Mouse (Mus musculus) forebrain, embryonic 12.5 days (tissue): ENCODE measurements around the gene Tomm22. TPM values are rescaled to one million over a fixed set of nuclear protein-coding genes. Genes with fewer than 3 reads are reported as not detected.
A peak's percentile ranks its signal among the peaks of the same experiment; 100 is the strongest.

Source experiments
- ATAC-seq: fragments of 200-750 bp; cut with Nextera tagmentation; 2 replicates; pipeline ENCODE4 v1.8.0; 2017; ENCODE audit warnings: moderate TSS enrichment; ENCODE audit not compliant: low FRiP score
- H3K27ac ChIP-seq: fragments of 300-500 bp; sonication (generic); 2 replicates; pipeline ENCODE4 v1.5.1; 2016; ENCODE audit warnings: mild to moderate bottlenecking
- H3K27me3 ChIP-seq: fragments of 300-500 bp; sonication (generic); 2 replicates; pipeline ENCODE4 v1.6.1; 2016; ENCODE audit warnings: mild to moderate bottlenecking
- H3K36me3 ChIP-seq: fragments of 300-500 bp; sonication (generic); replicated peaks from 2 replicates; pipeline ENCODE4 v1.6.1; 2016; ENCODE audit warnings: mild to moderate bottlenecking
- H3K4me1 ChIP-seq: fragments of 300-500 bp; sonication (generic); 2 replicates; pipeline ENCODE4 v1.6.1; 2016
- H3K4me2 ChIP-seq: fragments of 300-500 bp; sonication (generic); 2 replicates; pipeline ENCODE4 v1.6.1; 2016; ENCODE audit warnings: mild to moderate bottlenecking, moderate library complexity
- H3K4me3 ChIP-seq: fragments of 300-500 bp; sonication (generic); replicated peaks from 2 replicates; pipeline ENCODE4 v1.5.1; 2016; ENCODE audit warnings: mild to moderate bottlenecking
- H3K9ac ChIP-seq: fragments of 300-500 bp; sonication (generic); 2 replicates; pipeline ENCODE4 v1.6.1; 2016; ENCODE audit warnings: mild to moderate bottlenecking
- H3K9me3 ChIP-seq: fragments of 300-500 bp; sonication (generic); 2 replicates; pipeline ENCODE4 v1.6.1; 2016
- WGBS: fragments of 180-500 bp; shearing (Covaris S2); methylation state at CpG from one replicate; pipeline ENCODE4 v1.1.7; 2016; 5-methylcytosine and 5-hydroxymethylcytosine counted together
- polyA plus RNA-seq: library from polyadenylated mRNA; unstranded; fragments of >200 nt; fragmentation: Nextera tagmentation; extraction: Ambion mirVana; gene quantifications from 2 replicates; pipeline ENCODE4 v1.2.1, GENCODE M21; 2016

Tomm22 gene
- polyA plus RNA-seq, 1 experiment from 2014 or later: 266 TPM

- ATAC-seq: no peak
- H3K27ac ChIP-seq: peak overlapping the region; percentile 73
- no peak overlapping the region for H3K9ac ChIP-seq
- no peak overlapping the region for H3K4me3 ChIP-seq
- H3K27me3 ChIP-seq: no peaks in the 10 kb centered on the region
- H3K9me3 ChIP-seq: no peaks in the 10 kb centered on the region
- peaks cover 26% of the 10 kb centered on the region for H3K36me3 ChIP-seq
- H3K4me2 ChIP-seq: no peak overlapping the region
- H3K4me1 ChIP-seq: peaks cover 25% of the 10 kb centered on the region
- WGBS: 82% methylated on average over 9 of the region's 9 CpGs
Measured at GRCm38 (mm10) chr15:79697558-79698187, 27.0 kb downstream of the Tomm22 start.

- peaks cover 44% of the 10 kb centered on the region for H3K36me3 ChIP-seq
- no peak overlapping the region for H3K4me3 ChIP-seq
- 89% methylated on average over 17 of the region's 17 CpGs for WGBS
- H3K9me3 ChIP-seq: no peaks in the 10 kb centered on the region
- no peak overlapping the region for H3K4me2 ChIP-seq
- H3K9ac ChIP-seq: no peak overlapping the region
- no peak overlapping the region for H3K27ac ChIP-seq
- no peaks in the 10 kb centered on the region for H3K4me1 ChIP-seq
- H3K27me3 ChIP-seq: no peaks in the 10 kb centered on the region
- no peak for ATAC-seq
Measured at GRCm38 (mm10) chr15:79706603-79707214, 36.0 kb downstream of the Tomm22 start.

GRCm38 (mm10) chr15:79708229-79708822 lies 37.7 kb downstream of the Tomm22 start:
- no peaks in the 10 kb centered on the region for H3K9me3 ChIP-seq
- no peaks in the 10 kb centered on the region for H3K4me1 ChIP-seq
- H3K4me2 ChIP-seq: no peak overlapping the region
- H3K4me3 ChIP-seq: no peak overlapping the region
- H3K36me3 ChIP-seq: peaks cover 60% of the 10 kb centered on the region
- H3K27me3 ChIP-seq: no peaks in the 10 kb centered on the region
- H3K9ac ChIP-seq: no peak overlapping the region
- WGBS: 91% methylated on average over 5 of the region's 5 CpGs
- no peak overlapping the region for H3K27ac ChIP-seq
- no peak for ATAC-seq

- Histone ChIP-seq H3K9ac (no peak overlapping the region), H3K27ac (no peak overlapping the region), H3K4me2 (no peak overlapping the region), H3K27me3 (no peaks in the 10 kb centered on the region), H3K36me3 (peaks cover 100% of the 10 kb centered on the region), H3K9me3 (no peaks in the 10 kb centered on the region), H3K4me1 (no peaks in the 10 kb centered on the region), H3K4me3 (no peak overlapping the region)
- WGBS: 93% methylated on average over 7 of the region's 7 CpGs
- no peak for ATAC-seq
Measured at GRCm38 (mm10) chr15:79715646-79716045, 45.0 kb downstream of the Tomm22 start.

- Histone ChIP-seq H3K9ac (no peak overlapping the region), H3K9me3 (no peaks in the 10 kb centered on the region), H3K27me3 (no peaks in the 10 kb centered on the region), H3K36me3 (peaks cover 98% of the 10 kb centered on the region), H3K27ac (no peak overlapping the region), H3K4me2 (no peak overlapping the region), H3K4me1 (no peaks in the 10 kb centered on the region), H3K4me3 (no peak overlapping the region)
- ATAC-seq: no peak
- 83% methylated on average over 6 of the region's 6 CpGs for WGBS
Measured at GRCm38 (mm10) chr15:79716710-79717109, 46.0 kb downstream of the Tomm22 start.

- Histone ChIP-seq H3K27me3 (no peaks in the 10 kb centered on the region), H3K9ac (no peak overlapping the region), H3K4me3 (no peak overlapping the region), H3K9me3 (no peaks in the 10 kb centered on the region), H3K4me1 (no peaks in the 10 kb centered on the region), H3K27ac (no peak overlapping the region), H3K36me3 (peaks cover 80% of the 10 kb centered on the region), H3K4me2 (no peak overlapping the region)
- no peak for ATAC-seq
- 92% methylated on average over 8 of the region's 8 CpGs for WGBS
Measured at GRCm38 (mm10) chr15:79720267-79720666, 49.6 kb downstream of the Tomm22 start.

- H3K4me3 ChIP-seq: no peak overlapping the region
- peaks cover 79% of the 10 kb centered on the region for H3K36me3 ChIP-seq
- ATAC-seq: no peak
- no peak overlapping the region for H3K4me2 ChIP-seq
- no peak overlapping the region for H3K27ac ChIP-seq
- H3K4me1 ChIP-seq: no peaks in the 10 kb centered on the region
- H3K9ac ChIP-seq: no peak overlapping the region
- 77% methylated on average over 4 of the region's 4 CpGs for WGBS
- no peaks in the 10 kb centered on the region for H3K27me3 ChIP-seq
- H3K9me3 ChIP-seq: no peaks in the 10 kb centered on the region
Measured at GRCm38 (mm10) chr15:79720796-79721195, 50.1 kb downstream of the Tomm22 start.

Other genes starting within 250 kb of the Tomm22 start
- 245 and 267 TPM in 2 replicates for gene Csnk1e, start 215.3 kb upstream of the Tomm22 start, polyA plus RNA-seq
- gene Kcnj4, start 165.6 kb upstream of the Tomm22 start, polyA plus RNA-seq: not detected in 2 replicates
- gene Kdelr3, start 154.4 kb upstream of the Tomm22 start, polyA plus RNA-seq: 12.8 and 15.3 TPM in 2 replicates
- 76.2 and 77.5 TPM in 2 replicates for gene Ddx17, start 124.1 kb upstream of the Tomm22 start, polyA plus RNA-seq
- gene Dmc1, start 65.8 kb upstream of the Tomm22 start, polyA plus RNA-seq: 1.4 and 1.8 TPM in 2 replicates
- 5.1 and 5.4 TPM in 2 replicates for gene Fam227a, start 11.9 kb upstream of the Tomm22 start, polyA plus RNA-seq
- 89.3 and 90.6 TPM in 2 replicates for gene Cby1, start 11.7 kb upstream of the Tomm22 start, polyA plus RNA-seq
- 24.1 and 24.5 TPM in 2 replicates for gene Josd1, start 17.1 kb downstream of the Tomm22 start, polyA plus RNA-seq
- gene Gtpbp1, start 20.0 kb downstream of the Tomm22 start, polyA plus RNA-seq: 51.5 and 55.7 TPM in 2 replicates
- gene Sun2, start 71.7 kb downstream of the Tomm22 start, polyA plus RNA-seq: 6.2 and 8.6 TPM in 2 replicates
- 76.7 and 78.3 TPM in 2 replicates for gene Dnal4, start 107.0 kb downstream of the Tomm22 start, polyA plus RNA-seq
- 7.2 and 8.0 TPM in 2 replicates for gene Nptxr, start 133.9 kb downstream of the Tomm22 start, polyA plus RNA-seq
- 0.87 TPM in 1 of 2 replicates, not detected in the other for gene Npcd, start 163.4 kb downstream of the Tomm22 start, polyA plus RNA-seq
- 31.1 and 31.5 TPM in 2 replicates for gene Cbx6, start 163.8 kb downstream of the Tomm22 start, polyA plus RNA-seq
- 7.4 and 8.4 TPM in 2 replicates for gene Apobec3, start 220.8 kb downstream of the Tomm22 start, polyA plus RNA-seq